Mouse (Mus musculus) midbrain, embryonic 13.5 days (tissue): Measurements from ENCODE around the gene Pcdh15. TPM values are rescaled to one million over a fixed set of nuclear protein-coding genes. Genes with fewer than 3 reads are reported as not detected.

Experiments
- ATAC-seq: fragments of 200-750 bp; cut with Nextera tagmentation; 2 replicates; pipeline ENCODE4 v1.8.0; 2017; ENCODE audit warnings: mild to moderate bottlenecking, moderate TSS enrichment, moderate library complexity
- H3K27ac ChIP-seq: fragments of 300-500 bp; sonication (generic); 2 replicates; pipeline ENCODE4 v1.5.1; 2015; ENCODE audit warnings: inconsistent platforms, mild to moderate bottlenecking, moderate library complexity
- H3K27me3 ChIP-seq: fragments of 300-500 bp; sonication (generic); 2 replicates; pipeline ENCODE4 v1.6.1; 2015; ENCODE audit warnings: mild to moderate bottlenecking, inconsistent platforms
- H3K36me3 ChIP-seq: fragments of 300-500 bp; sonication (generic); 2 replicates; pipeline ENCODE4 v1.6.1; 2015; ENCODE audit warnings: mild to moderate bottlenecking, inconsistent platforms
- H3K4me1 ChIP-seq: fragments of 300-500 bp; sonication (generic); replicated peaks from 2 replicates; pipeline ENCODE4 v1.6.1; 2015; ENCODE audit warnings: inconsistent platforms
- H3K4me2 ChIP-seq: fragments of 300-500 bp; sonication (generic); replicated peaks from 2 replicates; pipeline ENCODE4 v1.6.1; 2015; ENCODE audit warnings: moderate library complexity, mild to moderate bottlenecking, inconsistent platforms
- H3K4me3 ChIP-seq: fragments of 300-500 bp; sonication (generic); replicated peaks from 2 replicates; pipeline ENCODE4 v1.5.1; 2015; ENCODE audit warnings: mild to moderate bottlenecking, inconsistent platforms
- H3K9ac ChIP-seq: fragments of 300-500 bp; sonication (generic); replicated peaks from 2 replicates; pipeline ENCODE4 v1.6.1; 2015; ENCODE audit warnings: mild to moderate bottlenecking, inconsistent platforms
- H3K9me3 ChIP-seq: fragments of 300-500 bp; sonication (generic); 2 replicates; pipeline ENCODE4 v1.6.1; 2016; ENCODE audit warnings: mild to moderate bottlenecking, inconsistent platforms
- WGBS: fragments of 180-500 bp; shearing (Covaris S2); methylation state at CpG from one replicate; pipeline ENCODE4 v1.1.7; 2015; 5-methylcytosine and 5-hydroxymethylcytosine counted together
- polyA plus RNA-seq: library from polyadenylated mRNA; unstranded; fragments of >200 nt; fragmentation: Nextera tagmentation; extraction: Ambion mirVana; gene quantifications from 2 replicates; pipeline ENCODE4 v1.2.1, GENCODE M21; 2015

The Pcdh15 gene
- polyA plus RNA-seq, 1 experiment from 2014 or later = 5.9 TPM

- 92% methylated on average over 4 of the region's 4 CpGs for WGBS
- no peak overlapping the region for H3K9ac ChIP-seq
- no peaks in the 10 kb centered on the region for H3K9me3 ChIP-seq
- no peaks in the 10 kb centered on the region for H3K4me1 ChIP-seq
- ATAC-seq = no peak
- no peaks in the 10 kb centered on the region for H3K36me3 ChIP-seq
- H3K4me3 ChIP-seq = no peak overlapping the region
- H3K27ac ChIP-seq = no peak overlapping the region
- no peaks in the 10 kb centered on the region for H3K27me3 ChIP-seq
- H3K4me2 ChIP-seq = no peak overlapping the region
Measured at GRCm38 (mm10) chr10:74086653-74087052, 987.5 kb downstream of the Pcdh15 start.

- no peak overlapping the region for H3K9ac ChIP-seq
- no peaks in the 10 kb centered on the region for H3K4me1 ChIP-seq
- H3K27me3 ChIP-seq = no peaks in the 10 kb centered on the region
- H3K36me3 ChIP-seq = no peaks in the 10 kb centered on the region
- H3K9me3 ChIP-seq = no peaks in the 10 kb centered on the region
- no peak overlapping the region for H3K4me2 ChIP-seq
- WGBS = 96% methylated on average over 1 of the region's 1 CpGs
- H3K27ac ChIP-seq = no peak overlapping the region
- no peak for ATAC-seq
- no peak overlapping the region for H3K4me3 ChIP-seq
Measured at GRCm38 (mm10) chr10:74098296-74098695, 999.2 kb downstream of the Pcdh15 start.

- H3K36me3 ChIP-seq = no peaks in the 10 kb centered on the region
- no peak overlapping the region for H3K4me2 ChIP-seq
- H3K27ac ChIP-seq = no peak overlapping the region
- no peaks in the 10 kb centered on the region for H3K27me3 ChIP-seq
- WGBS = 31% methylated on average over 1 of the region's 1 CpGs
- H3K4me3 ChIP-seq = no peak overlapping the region
- no peak for ATAC-seq
- H3K9me3 ChIP-seq = no peaks in the 10 kb centered on the region
- H3K9ac ChIP-seq = no peak overlapping the region
- H3K4me1 ChIP-seq = no peaks in the 10 kb centered on the region
Measured at GRCm38 (mm10) chr10:74114107-74114506, 1015.0 kb downstream of the Pcdh15 start.

- H3K9me3 ChIP-seq = no peaks in the 10 kb centered on the region
- H3K4me1 ChIP-seq = no peaks in the 10 kb centered on the region
- H3K4me3 ChIP-seq = no peak overlapping the region
- WGBS = 55% methylated on average over 1 of the region's 1 CpGs
- no peak overlapping the region for H3K27ac ChIP-seq
- no peak for ATAC-seq
- no peak overlapping the region for H3K9ac ChIP-seq
- no peaks in the 10 kb centered on the region for H3K36me3 ChIP-seq
- no peaks in the 10 kb centered on the region for H3K27me3 ChIP-seq
- no peak overlapping the region for H3K4me2 ChIP-seq
Measured at GRCm38 (mm10) chr10:74116817-74117216, 1017.7 kb downstream of the Pcdh15 start.

GRCm38 (mm10) chr10:74123421-74123820 lies 1024.3 kb downstream of the Pcdh15 start:
- Histone ChIP-seq H3K4me3 (no peak overlapping the region), H3K9me3 (no peaks in the 10 kb centered on the region), H3K4me2 (no peak overlapping the region), H3K4me1 (no peaks in the 10 kb centered on the region), H3K36me3 (no peaks in the 10 kb centered on the region), H3K27ac (no peak overlapping the region), H3K27me3 (no peaks in the 10 kb centered on the region), H3K9ac (no peak overlapping the region)
- no peak for ATAC-seq
- 88% methylated on average over 4 of the region's 4 CpGs for WGBS

GRCm38 (mm10) chr10:74129192-74129591 lies 1030.0 kb downstream of the Pcdh15 start:
- Histone ChIP-seq H3K9me3 (no peaks in the 10 kb centered on the region), H3K9ac (no peak overlapping the region), H3K4me2 (no peak overlapping the region), H3K27me3 (no peaks in the 10 kb centered on the region), H3K4me3 (no peak overlapping the region), H3K27ac (no peak overlapping the region), H3K36me3 (no peaks in the 10 kb centered on the region), H3K4me1 (no peaks in the 10 kb centered on the region)
- 84% methylated on average over 3 of the region's 3 CpGs for WGBS
- ATAC-seq = no peak

GRCm38 (mm10) chr10:74129665-74130064 lies 1030.5 kb downstream of the Pcdh15 start:
- Histone ChIP-seq H3K9me3 (no peaks in the 10 kb centered on the region), H3K9ac (no peak overlapping the region), H3K4me2 (no peak overlapping the region), H3K27me3 (no peaks in the 10 kb centered on the region), H3K27ac (no peak overlapping the region), H3K36me3 (no peaks in the 10 kb centered on the region), H3K4me1 (no peaks in the 10 kb centered on the region), H3K4me3 (no peak overlapping the region)
- no peak for ATAC-seq

- no peak overlapping the region for H3K9ac ChIP-seq
- no peaks in the 10 kb centered on the region for H3K9me3 ChIP-seq
- H3K4me3 ChIP-seq = no peak overlapping the region
- H3K4me2 ChIP-seq = no peak overlapping the region
- no peak overlapping the region for H3K27ac ChIP-seq
- H3K4me1 ChIP-seq = no peaks in the 10 kb centered on the region
- 93% methylated on average over 3 of the region's 3 CpGs for WGBS
- H3K27me3 ChIP-seq = no peaks in the 10 kb centered on the region
- no peaks in the 10 kb centered on the region for H3K36me3 ChIP-seq
- no peak for ATAC-seq
Measured at GRCm38 (mm10) chr10:74130805-74131204, 1031.7 kb downstream of the Pcdh15 start.

- H3K27me3 ChIP-seq = no peaks in the 10 kb centered on the region
- no peak for ATAC-seq
- H3K9me3 ChIP-seq = no peaks in the 10 kb centered on the region
- no peaks in the 10 kb centered on the region for H3K36me3 ChIP-seq
- no peak overlapping the region for H3K9ac ChIP-seq
- H3K4me3 ChIP-seq = no peak overlapping the region
- H3K4me1 ChIP-seq = no peaks in the 10 kb centered on the region
- H3K27ac ChIP-seq = no peak overlapping the region
- H3K4me2 ChIP-seq = no peak overlapping the region
Measured at GRCm38 (mm10) chr10:74147966-74148365, 1048.8 kb downstream of the Pcdh15 start.

DNA sequence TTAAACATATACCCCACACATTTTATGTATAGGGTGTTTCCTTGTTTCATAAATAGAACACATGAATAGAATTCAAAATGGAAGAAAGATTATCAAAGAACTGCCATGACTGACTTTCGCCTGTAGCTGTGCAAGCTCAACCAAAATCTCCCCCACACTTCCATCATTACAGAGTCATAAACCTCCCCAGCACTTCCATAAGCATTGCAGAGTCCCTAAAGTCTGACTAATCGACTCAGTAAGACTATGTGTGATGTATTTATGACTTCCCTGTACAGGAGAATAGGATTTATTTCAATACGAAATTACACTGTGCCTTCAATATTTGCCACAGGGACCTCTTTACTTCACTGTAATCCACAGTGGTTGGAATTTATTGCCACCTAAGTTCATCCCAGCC lies 1082.8 kb downstream of the Pcdh15 start:
- H3K27me3 ChIP-seq = no peaks in the 10 kb centered on the region

DNA sequence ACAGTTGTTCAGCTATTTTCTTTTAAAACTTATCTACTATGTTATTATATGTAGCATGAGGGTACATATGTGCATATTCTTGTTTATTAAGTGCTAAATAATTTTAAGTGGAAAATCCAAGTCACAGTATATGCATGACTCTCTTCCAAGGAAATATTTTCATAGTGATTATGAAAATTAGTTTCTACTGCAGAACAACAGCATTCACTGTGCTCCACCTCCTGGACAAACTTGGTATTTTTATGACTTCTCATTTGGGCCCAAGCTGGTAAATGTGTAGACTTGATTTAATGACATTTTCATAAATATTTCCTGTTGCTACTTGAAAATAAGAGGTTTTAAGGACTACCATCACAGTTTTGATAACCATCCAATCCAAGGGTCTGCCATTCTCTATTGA lies 1104.5 kb downstream of the Pcdh15 start:
- Histone ChIP-seq H3K4me1 (no peaks in the 10 kb centered on the region), H3K36me3 (no peaks in the 10 kb centered on the region), H3K4me2 (no peak overlapping the region), H3K27me3 (no peaks in the 10 kb centered on the region), H3K4me3 (no peak overlapping the region), H3K9me3 (no peaks in the 10 kb centered on the region), H3K9ac (no peak overlapping the region), H3K27ac (no peak overlapping the region)
- peak; percentile 34; the same call in 1 of the 2 replicates for ATAC-seq

More for the DNA sequence above, 1082.8 kb downstream of the Pcdh15 start:
- 73% methylated on average over 3 of the region's 3 CpGs for WGBS
- H3K4me3 ChIP-seq = no peak overlapping the region
- no peaks in the 10 kb centered on the region for H3K9me3 ChIP-seq
- ATAC-seq = no peak
- no peak overlapping the region for H3K9ac ChIP-seq
- H3K4me2 ChIP-seq = no peak overlapping the region
- H3K36me3 ChIP-seq = no peaks in the 10 kb centered on the region
- no peaks in the 10 kb centered on the region for H3K4me1 ChIP-seq
- H3K27ac ChIP-seq = no peak overlapping the region

GRCm38 (mm10) chr10:74217268-74217667 lies 1118.1 kb downstream of the Pcdh15 start:
- H3K27me3 ChIP-seq = no peaks in the 10 kb centered on the region
- no peaks in the 10 kb centered on the region for H3K9me3 ChIP-seq
- no peak overlapping the region for H3K4me2 ChIP-seq
- 35% methylated on average over 1 of the region's 1 CpGs for WGBS
- no peaks in the 10 kb centered on the region for H3K4me1 ChIP-seq
- no peak overlapping the region for H3K4me3 ChIP-seq
- no peak overlapping the region for H3K9ac ChIP-seq
- no peak for ATAC-seq
- H3K36me3 ChIP-seq = no peaks in the 10 kb centered on the region
- no peak overlapping the region for H3K27ac ChIP-seq

DNA sequence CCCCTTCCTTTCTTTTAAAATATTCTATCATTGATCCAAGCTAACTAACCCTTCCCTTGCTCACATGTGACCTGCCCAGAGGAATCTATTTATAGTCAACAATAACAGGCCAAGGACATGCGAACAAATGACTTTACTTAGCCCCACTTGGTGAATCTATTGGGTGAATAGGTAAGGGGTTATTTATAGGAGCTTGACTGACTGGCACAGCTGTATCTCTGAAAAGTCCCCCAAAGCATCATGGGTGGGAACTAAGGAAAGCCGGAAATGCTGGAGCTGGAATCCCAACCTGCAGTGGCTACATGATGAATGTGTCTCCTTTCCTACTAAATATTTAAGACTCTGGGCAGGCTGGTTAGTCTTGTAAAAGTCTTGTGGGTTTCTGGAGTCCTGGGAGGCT lies 1121.3 kb downstream of the Pcdh15 start:
- Histone ChIP-seq H3K9me3 (no peaks in the 10 kb centered on the region), H3K36me3 (no peaks in the 10 kb centered on the region), H3K27me3 (no peaks in the 10 kb centered on the region), H3K4me3 (no peak overlapping the region), H3K4me1 (no peaks in the 10 kb centered on the region), H3K4me2 (no peak overlapping the region), H3K9ac (no peak overlapping the region), H3K27ac (no peak overlapping the region)
- WGBS = 95% methylated on average over 2 of the region's 2 CpGs
- no peak for ATAC-seq
